Mouse (Mus musculus) gonadal fat pad, adult 2 months (tissue): ENCODE data around the gene Wsb2. TPM values are rescaled to one million over a fixed set of nuclear protein-coding genes. Genes with fewer than 3 reads are reported as not detected.
"Not testable (repeated sequence)": the region's sequence is repeated elsewhere in the genome, so short reads cannot be mapped to it uniquely, and the experiment has no call there.

Experiments used
- DNase-seq: peaks from one replicate; pipeline ENCODE4 v3.0.0-alpha.2; 2012; ENCODE audit warnings: low read depth
- polyA plus RNA-seq: library from polyadenylated mRNA; depleted of rRNA; stranded (reverse); fragments of >200 nt; gene quantifications from 2 replicates; pipeline ENCODE4 v1.2.3, GENCODE M21; 2012; rRNA removed

The Wsb2 gene
- 223 and 249 TPM in 2 replicates for polyA plus RNA-seq

DNA sequence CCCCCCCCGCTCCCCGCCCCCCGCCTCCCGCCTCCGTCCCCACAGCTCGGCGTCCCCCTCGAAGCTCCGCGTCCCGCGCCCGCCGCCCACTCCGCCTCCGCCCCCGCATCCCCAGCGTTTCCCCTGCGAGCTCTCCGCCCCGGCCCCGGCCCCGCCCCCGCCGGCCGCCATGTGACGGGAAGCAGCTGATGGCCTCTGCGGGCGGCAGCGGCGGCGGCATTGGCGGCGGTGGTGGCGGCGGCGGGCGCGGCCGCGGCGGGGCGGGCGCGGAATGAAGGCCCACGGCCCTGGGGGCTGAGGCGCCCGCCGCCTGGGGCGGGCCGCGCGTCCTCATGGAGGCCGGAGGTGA, at the start of gene Wsb2:
TSS of gene Wsb2 (plus strand) at position 176 of the 349 bp plus-strand sequence.
- no peak for DNase-seq

DNA sequence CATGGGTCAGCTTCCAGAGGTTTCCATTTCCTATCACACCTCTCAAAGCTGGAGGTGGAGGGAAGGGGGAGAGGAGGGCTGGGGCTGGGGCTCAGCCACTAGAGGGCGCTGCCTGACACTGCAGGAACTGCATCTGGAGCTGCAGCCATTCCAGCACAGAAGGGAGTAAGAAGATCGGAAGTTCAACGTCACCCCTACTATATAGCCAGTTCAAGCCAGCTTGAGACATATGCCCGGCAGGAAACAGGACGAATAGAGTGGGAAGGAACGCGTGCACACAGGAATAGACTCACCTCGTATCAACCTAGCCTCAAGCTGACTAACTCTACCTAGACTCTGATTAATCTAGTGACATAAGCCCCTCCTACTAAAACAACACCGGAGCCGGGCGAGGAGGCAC, 49.4 kb upstream of the Wsb2 start:
- no peak for DNase-seq

DNA sequence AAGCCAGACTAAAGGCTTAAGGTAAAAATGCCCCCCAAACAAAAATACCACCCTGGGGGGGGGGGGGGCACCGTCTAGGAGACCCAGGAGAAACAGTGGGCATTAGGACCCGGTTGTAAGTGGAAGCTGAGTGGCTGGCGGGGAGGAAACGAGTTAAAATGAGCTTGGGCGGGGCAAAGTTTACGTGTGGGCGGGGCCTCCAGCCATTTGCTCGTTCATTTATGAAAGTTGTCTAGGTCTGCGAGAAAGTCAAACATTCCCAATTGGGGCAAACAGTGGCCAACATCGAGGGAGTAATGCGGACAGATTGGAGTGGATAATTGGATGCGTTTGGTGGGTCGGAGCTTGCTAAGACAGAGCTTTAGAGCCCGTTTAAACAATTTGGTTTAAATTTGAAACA, 43.7 kb upstream of the Wsb2 start:
- DNase-seq = no peak

DNA sequence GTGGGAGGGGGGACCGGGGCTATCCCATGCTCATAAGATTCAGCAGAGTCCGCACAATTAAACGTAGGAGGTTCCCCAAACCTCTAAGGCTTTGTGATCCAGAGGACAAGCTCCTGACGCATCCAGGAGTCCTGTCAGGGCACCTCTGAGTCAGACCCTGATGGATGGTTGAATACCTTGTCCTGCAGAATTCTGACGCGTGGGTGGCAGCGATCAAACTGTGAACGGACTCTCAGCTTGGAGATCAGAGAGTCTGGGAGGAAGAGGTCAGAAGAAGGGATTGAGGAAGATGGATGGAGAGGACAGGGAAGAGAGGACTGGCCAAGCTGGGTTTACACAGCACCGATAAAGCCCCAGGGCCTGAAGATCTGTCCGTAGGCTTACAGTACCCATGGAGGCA, 43.2 kb upstream of the Wsb2 start:
- no peak for DNase-seq

DNA sequence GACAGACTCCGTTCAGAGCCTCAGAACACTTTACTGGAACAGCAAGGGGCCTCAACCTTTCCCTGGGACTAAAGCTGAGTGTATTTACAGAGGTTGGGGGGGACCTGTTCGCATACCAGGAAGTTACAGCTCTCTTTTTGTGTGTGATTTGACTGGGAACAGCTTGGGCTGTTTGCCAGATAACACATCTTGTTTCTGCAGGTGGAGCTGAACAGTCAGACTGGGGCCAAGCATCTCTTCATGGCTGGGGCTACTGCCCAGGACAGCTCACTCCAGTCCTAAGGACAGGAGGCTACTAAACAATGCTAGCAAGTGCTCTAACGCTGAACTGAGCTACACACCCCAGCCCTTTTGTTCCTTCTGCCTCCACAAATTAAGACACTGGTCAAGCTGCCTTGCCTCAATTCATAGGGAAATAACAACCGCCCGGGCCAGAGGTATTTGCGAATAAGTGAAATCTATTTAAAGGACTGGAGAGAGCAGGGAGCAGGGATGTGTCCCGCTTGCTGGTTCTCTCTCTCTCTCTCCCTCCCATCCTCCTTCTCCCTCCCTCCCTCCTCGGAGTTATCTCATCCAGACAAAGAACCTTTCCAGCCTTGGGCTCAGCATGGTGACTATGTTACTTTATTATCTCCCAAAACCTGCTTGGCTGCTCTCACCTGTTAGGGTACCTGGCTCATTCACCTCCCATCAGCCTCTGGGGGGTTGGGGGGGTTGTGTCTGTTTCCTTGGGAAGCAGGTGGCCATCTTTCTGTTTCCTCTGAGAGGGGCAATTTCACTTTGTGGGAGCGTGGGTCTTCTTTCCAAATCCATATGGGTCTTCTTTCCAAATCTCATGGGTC, 42.3 kb upstream of the Wsb2 start:
- DNase-seq = no peak

DNA sequence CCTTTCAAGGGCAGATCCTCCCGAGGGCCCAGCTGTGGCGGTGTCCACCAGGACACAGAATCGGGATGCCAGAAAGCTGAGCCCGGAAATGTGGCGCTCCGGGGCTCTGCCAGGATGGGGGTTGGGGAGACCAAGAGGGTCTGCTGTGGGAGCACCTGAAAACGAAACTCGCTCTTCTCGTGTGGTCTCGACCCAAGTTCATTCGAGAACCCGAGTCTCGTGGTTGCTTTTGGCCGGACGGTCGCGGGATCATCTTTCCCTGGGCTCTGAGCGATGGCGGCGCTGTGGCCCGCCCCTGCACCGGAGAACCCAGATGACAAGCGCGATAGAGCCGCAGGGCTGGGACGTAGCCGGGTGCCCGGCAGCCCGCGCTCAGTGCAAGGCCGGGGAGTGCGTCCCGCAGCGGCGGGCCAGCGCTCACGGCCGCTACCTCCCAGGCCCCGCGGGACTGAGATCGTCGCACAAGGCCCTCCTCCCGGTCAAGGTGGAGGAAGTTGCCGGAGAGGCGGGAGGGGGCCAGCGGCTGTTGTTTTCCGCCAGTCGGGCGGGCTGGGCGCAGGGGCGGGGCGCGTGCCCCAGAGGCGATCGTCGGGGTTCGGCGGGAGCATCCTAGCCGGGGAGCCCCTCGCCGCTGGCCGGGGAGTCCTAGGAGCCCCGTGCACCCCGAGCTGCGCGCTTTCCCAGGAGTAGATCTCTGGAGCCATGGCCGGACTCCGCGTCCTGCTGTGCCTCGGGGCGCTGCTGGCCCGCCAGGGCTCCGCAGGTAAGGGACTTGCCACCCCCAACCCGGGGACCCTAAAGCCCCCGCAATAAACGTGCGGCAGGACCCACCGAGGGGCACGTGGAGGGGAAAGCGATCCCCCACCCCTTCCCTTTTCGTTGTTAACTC, 38.1 kb upstream of the Wsb2 start, which contains the start of gene Vsig10:
TSS of gene Vsig10 (plus strand) at position 343 of the 889 bp plus-strand sequence.
- no peak for DNase-seq

DNA sequence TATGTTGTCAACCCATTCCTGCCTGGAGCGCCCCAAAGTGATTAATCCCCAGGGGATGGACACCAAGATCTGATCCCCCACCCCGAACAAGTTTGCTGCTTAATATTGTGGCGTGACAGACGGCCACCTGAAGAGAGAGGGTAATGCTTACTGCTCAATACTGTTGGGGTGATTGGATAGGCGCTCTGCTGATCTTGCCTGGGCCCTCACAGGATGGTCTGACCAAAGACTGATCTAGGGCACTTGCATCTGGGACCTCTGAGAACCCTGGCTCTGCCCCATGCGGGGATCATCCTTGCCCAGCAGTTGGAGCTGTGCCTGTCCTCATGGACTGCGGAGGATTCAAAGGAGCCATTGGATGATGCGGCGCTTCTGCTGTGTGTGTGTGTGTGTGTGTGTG, 33.4 kb upstream of the Wsb2 start:
- DNase-seq = no peak

DNA sequence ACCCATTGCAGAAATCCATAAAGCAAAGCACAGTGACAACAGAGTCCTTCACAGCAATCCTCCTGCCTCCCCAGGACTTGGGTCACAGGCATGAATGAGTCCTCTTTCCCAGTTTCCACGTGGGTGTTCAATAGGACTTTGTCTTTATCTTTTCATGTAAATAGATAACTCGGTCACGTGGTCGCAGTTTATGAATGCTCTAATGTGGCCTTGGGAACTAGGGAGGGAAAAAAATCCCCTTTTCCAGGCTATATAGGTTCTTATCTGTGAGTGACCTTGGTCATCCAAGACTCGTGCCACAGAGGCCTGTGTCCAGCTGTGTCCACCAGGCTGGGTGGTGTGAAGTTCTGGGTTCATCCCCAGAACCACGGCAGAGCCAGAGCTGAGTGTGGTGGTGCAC, 30.7 kb upstream of the Wsb2 start:
- DNase-seq = no peak

DNA sequence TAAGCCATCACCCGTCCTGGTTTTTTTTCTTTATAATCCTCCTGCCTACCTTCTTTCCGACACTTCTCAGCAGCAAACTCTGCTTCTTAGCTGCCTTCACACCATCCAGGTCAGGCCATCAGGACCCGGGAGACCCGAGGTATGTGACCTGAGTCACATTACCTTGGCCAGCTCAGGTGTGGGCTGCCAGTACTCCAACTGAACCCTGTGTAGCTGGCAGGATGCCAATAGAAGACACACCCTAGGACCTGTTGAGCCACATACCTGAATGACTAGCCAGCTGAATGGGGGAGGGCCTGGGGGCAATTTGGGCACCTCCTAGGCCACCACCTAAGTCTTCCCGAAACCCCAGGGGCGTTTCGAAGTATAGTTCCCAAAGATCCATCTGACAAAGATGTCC, 26.6 kb upstream of the Wsb2 start:
- no peak for DNase-seq

DNA sequence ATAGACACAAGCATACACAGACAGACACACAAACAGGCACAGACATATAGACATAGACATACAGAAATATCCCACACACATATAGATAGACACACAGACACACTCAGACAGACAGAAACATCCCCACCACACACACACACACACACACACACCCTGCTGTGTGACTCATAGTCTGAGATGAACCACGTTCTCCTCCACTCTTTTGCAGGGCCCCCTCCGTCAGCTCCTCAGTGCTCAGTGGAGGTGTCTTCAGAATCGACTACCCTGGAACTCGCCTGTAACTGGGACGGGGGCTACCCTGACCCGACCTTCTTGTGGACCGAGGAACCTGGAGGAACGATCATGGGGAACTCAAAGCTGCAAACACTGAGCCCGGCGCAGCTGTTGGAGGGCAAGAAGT, 19.1 kb upstream of the Wsb2 start:
- no peak for DNase-seq

DNA sequence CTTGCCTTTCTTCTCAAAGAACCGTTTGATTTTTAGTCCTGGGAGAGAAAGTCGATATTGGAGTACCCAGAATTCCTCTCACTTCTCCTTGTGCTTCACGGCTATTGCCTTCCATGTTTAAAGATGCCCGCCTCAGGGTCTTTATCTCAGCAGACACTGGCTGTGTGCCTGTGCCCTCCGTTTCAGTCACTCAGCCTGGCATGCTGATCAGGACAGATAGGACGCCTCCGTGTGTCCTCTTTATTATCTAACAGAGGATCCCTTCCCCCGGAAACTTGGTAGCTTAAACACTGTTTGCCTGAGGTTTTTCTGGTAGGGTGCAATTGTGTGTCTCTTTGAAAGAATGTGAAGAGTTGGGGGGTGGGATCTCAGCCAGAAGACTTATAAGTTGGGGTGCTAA, 18.6 kb upstream of the Wsb2 start:
- DNase-seq = no peak

DNA sequence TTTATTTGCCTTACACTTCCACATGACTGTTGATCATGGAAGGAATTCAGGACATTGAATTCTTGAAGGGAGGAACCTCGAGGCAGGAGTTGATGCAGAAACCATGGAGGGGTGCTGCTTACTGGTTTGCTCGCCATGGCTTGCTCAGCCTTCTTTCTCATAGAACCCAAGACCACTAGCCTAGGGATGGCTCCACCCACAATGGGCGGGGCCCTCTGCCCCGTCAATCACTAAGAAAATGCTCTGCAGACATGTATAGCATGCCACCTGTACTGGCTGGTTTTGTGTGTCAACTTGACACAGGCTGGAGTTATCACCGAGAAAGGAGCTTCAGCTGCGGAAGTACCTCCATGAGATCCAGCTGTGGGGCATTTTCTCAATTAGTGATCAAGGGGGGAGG, 17.0 kb upstream of the Wsb2 start:
- DNase-seq = no peak

DNA sequence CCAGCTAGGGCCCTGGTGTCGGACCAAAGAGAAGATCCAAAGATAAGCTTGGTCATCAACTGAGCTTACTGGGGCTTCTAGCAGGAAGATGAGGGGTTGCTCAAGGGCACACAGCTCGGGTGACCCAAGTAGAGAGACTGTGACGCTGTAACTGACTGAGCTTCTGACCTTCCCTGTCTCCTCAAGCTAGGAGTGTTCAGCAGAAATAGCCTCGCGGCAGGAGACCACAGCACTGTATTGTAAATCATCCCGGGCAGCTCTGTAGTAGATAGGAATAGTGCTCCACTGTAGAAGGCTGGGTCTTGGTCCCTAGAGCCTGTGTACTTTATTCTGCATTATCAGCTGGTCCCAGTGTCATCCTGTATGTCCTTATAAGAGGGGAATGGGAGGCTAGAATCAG, 15.2 kb upstream of the Wsb2 start:
- no peak for DNase-seq

DNA sequence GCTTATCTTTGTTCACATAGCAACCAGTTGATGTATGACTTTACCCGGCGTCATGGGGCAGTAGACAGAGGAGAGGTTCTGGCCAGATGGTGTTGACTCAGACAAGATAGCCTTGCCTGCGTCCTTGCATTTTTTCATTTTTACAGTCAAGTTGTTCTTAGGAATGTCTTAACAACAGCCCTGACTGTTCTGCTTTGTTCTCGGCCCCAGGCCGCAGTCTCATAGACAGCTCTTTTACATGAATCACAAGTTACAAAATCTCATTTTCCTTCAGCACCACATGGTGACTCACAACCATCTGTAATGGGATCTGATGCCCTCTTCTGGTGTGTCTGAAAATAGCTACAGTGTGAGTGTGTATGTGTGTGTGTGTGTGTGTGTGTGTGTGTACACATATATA, 12.6 kb upstream of the Wsb2 start:
- DNase-seq = not testable (repeated sequence)

DNA sequence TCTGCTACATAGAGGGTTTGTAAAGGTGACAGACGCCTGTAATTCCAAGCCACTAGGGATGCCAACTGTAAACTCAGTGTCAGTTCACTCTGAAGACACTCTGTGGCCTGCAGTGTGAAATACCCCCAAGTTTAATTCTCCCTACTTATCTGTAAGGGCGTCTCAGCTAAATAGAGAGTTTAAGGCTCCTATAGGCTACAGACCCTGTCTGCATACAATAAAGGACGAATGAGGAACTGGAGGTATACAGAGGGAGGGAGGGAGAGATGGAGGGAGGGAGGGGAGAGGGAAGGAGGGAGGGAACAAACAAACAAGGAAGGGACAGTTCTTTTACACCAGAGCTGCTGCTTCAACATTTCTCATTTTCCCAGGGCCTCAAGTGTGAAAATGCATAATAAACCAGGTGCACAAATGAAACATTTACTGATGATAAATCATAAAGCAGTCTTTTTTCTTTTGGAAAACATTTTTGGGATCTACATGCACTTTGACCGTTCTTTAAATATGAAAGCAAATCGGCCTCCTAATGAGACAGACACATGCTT, 11.6 kb upstream of the Wsb2 start:
- no peak for DNase-seq

DNA sequence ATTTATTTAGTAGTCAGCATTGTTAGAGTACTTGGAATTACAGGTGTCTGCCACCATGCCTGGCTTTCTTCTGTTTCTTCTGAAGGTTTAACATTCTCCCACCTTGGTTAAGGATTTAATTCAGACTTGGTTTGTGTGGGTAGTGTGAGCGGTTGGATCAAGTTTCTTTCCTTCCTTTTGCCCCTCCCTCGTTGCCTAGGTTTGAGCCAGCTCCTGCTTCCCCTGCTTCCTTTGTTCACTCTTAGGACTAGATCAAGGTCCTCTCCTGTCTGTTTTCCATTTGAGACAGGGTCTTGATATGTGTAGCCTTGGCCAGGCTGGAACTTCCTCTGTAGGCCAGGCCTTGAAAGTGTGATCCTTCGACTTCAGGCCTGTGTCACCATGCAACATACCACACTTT, 10.8 kb upstream of the Wsb2 start:
- DNase-seq = no peak

DNA sequence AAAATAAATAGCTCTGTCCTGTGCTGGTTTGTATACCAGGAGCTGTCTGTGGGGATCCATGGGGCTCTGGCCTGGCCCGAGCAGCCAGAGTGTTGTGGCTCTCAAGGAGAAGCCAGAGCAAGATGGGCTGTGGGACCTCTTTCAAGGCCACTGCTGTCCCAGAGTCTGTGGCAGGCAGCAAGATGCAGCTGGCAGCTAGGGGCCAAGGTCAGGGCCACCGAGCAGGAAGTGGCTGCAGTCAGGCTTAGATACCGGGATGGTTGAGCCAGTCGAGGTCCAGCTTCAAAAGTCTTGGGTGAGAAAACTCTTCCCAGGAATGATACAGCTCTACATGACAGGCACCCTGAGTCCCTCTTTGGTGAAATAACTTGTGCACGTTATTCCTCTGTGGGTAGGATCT, 10.1 kb upstream of the Wsb2 start:
- no peak for DNase-seq

DNA sequence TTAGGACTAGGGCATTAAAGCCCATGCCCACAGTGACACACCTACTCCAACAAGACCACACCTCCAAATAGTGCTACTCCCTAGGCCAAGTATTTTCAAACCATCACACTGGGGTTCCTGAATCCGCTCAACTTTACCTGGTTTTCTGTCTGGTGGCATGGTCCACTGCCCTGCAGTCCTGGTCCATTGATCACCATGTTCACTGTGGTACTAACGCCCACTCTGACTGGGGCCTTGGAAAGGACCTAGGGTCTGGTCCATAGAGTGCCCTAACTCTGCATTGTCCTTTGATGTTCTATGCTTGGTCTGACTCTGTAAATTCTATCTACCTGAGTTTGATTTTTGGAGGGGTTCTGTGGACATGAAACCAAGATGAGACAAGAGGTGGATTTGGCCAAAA, 9.3 kb upstream of the Wsb2 start:
- DNase-seq = no peak

DNA sequence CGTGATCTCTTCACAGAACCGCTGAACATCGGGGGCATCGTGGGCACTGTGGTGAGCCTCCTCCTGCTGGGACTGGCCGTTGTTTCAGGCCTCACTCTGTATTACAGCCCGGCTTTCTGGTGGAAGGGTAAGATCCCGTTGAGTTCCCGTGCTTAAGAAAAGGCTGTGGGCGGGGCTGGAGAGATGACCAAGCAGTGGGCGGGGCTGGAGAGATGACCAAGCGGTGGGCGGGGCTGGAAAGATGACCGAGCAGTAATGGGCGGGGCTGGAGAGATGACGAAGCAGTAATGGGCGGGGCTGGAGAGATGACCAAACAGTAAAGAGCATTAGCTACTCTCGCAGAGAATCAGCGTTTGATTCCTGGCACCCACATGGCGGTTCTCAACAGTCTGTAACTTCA, 8.8 kb upstream of the Wsb2 start:
- no peak for DNase-seq

DNA sequence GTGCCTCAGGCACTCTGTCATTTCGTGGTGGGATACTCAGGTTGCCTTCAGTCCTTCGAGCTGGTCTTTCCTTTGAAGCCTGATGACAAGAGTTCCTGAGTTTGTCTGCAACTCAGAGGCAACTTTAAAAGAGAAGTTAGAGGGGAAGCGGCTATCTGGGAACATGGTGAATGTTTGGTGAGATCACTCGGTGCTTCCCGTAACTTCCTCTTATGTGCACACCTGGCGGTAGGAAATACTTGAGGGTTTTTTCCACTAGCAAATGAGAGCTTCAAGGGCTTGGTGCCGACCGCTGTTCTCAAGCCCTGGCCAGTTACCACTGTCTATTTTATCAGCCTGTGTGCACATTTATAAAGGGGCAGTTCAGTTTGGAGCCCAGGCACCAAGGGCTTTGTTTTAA, 3.0 kb upstream of the Wsb2 start:
- DNase-seq = no peak

DNA sequence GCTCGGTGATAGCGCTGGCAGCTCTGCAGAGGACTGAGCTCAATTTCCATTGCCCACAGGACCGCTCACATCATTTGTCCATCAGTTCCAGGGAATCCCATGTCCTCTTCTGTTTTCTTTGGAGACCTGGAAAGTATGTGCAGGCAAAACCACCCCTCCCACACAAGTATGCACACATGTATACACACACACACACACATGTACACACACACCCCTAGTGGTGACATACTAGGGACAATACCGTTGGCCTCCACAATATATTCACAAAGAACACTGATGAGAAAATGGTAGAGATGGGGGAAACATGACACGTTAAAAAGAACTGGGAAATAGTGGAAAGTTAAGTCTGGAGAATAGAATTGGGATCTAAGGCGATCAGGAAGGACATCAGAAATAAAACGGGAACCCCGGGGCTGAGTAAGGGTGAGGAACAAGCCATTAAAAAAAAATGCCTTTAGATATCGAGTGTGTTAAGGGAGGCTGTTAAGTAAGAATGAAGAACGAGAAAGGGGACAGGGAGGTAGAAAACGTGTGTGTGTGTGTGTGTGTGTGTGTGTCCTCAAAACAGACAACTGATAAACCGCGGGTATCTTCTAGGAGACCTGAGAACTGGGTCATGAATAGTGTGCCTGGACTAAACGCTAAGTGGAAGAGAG, 1.3 kb upstream of the Wsb2 start:
- no peak for DNase-seq
